Mouse (Mus musculus) myocyte (in vitro differentiated cells): ENCODE data around the gene Bcar1. TPM values are rescaled to one million over a fixed set of nuclear protein-coding genes. Genes with fewer than 3 reads are reported as not detected.

Experiments
- H3K27me3 ChIP-seq: one replicate; pipeline ENCODE4 v1.6.1; 2011; ENCODE audit not compliant: control insufficient read depth, insufficient read depth, insufficient read length
- H3K36me3 ChIP-seq: one replicate; pipeline ENCODE4 v1.6.1; 2011; ENCODE audit not compliant: control insufficient read depth, insufficient read depth
- H3K4me2 ChIP-seq: one replicate; pipeline ENCODE4 v1.6.1; 2011; ENCODE audit warnings: low read depth, control low read depth
- H3K4me3 ChIP-seq: one replicate; pipeline ENCODE4 v1.5.1; 2011; ENCODE audit warnings: mild to moderate bottlenecking, control low read depth, moderate library complexity
- H3K79me2 ChIP-seq: one replicate; pipeline ENCODE4 v1.6.1; 2011; ENCODE audit not compliant: control insufficient read depth, insufficient read depth
- H3ac ChIP-seq: one replicate; pipeline ENCODE4 v1.6.1; 2011; ENCODE audit not compliant: control insufficient read depth, insufficient read length
- CEBPB ChIP-seq: IDR thresholded peaks from 2 replicates; pipeline ENCODE4 v1.6.1; 2011; ENCODE audit warnings: mild to moderate bottlenecking, moderate library complexity; ENCODE audit not compliant: poor library complexity, insufficient read depth, severe bottlenecking
- E2F4 ChIP-seq: IDR thresholded peaks from one replicate; pipeline ENCODE4 v1.6.1; 2011; ENCODE audit warnings: mild to moderate bottlenecking, control low read depth, moderate library complexity; ENCODE audit not compliant: insufficient read depth
- MAX ChIP-seq: IDR thresholded peaks from one replicate; pipeline ENCODE4 v1.6.1; 2011; ENCODE audit warnings: low read depth, mild to moderate bottlenecking, control low read depth
- MYOD1 ChIP-seq, 3 experiments: IDR thresholded peaks; one replicate each; pipeline ENCODE4 v1.6.1; 2011; ENCODE audit warnings: control low read depth in 2 of 3, low read depth in 2 of 3, mild to moderate bottlenecking in 2 of 3, moderate library complexity in 1 of 3; ENCODE audit not compliant: insufficient read length in 2 of 3, control insufficient read depth in 1 of 3
- MYOG ChIP-seq, 3 experiments: IDR thresholded peaks; one replicate each; pipeline ENCODE4 v1.6.1; 2011; ENCODE audit warnings: control low read depth in 2 of 3, low read depth in 2 of 3, mild to moderate bottlenecking in 2 of 3; ENCODE audit not compliant: insufficient read length in 2 of 3, control insufficient read depth in 1 of 3, insufficient read depth in 1 of 3
- POLR2A ChIP-seq: IDR thresholded peaks from one replicate; pipeline ENCODE4 v1.6.1; 2011; ENCODE audit warnings: low read depth, mild to moderate bottlenecking, control low read depth, moderate library complexity; ENCODE audit not compliant: insufficient read length
- POLR2AphosphoS2 ChIP-seq: IDR thresholded peaks from one replicate; pipeline ENCODE4 v1.6.1; 2011; ENCODE audit warnings: low read depth, control low read depth; ENCODE audit not compliant: insufficient read length
- REST ChIP-seq: IDR thresholded peaks from one replicate; pipeline ENCODE4 v1.6.1; 2011; ENCODE audit warnings: mild to moderate bottlenecking, control low read depth, moderate library complexity; ENCODE audit not compliant: insufficient read depth, insufficient read length
- SRF ChIP-seq: IDR thresholded peaks from one replicate; pipeline ENCODE4 v1.6.1; 2011; ENCODE audit warnings: low read depth; ENCODE audit not compliant: control insufficient read depth, insufficient read length
- TCF12 ChIP-seq: IDR thresholded peaks from one replicate; pipeline ENCODE4 v1.6.1; 2011; ENCODE audit warnings: mild to moderate bottlenecking, control low read depth; ENCODE audit not compliant: poor library complexity, insufficient read depth, severe bottlenecking
- TCF3 ChIP-seq: IDR thresholded peaks from one replicate; pipeline ENCODE4 v1.6.1; 2011; ENCODE audit warnings: low read depth, control low read depth; ENCODE audit not compliant: insufficient read length
- USF1 ChIP-seq: IDR thresholded peaks from one replicate; pipeline ENCODE4 v1.6.1; 2011; ENCODE audit warnings: low read depth, mild to moderate bottlenecking, control low read depth, moderate library complexity
- polyA plus RNA-seq: library from polyadenylated mRNA; unstranded; fragments of >200 nt; fragmentation: generic; extraction: Trizol; gene quantifications from one replicate; pipeline ENCODE4 v1.2.1, GENCODE M21; 2012; ENCODE audit warnings: missing spikeins

The Bcar1 gene
- polyA plus RNA-seq, 1 experiment: 81.9 TPM

DNA sequence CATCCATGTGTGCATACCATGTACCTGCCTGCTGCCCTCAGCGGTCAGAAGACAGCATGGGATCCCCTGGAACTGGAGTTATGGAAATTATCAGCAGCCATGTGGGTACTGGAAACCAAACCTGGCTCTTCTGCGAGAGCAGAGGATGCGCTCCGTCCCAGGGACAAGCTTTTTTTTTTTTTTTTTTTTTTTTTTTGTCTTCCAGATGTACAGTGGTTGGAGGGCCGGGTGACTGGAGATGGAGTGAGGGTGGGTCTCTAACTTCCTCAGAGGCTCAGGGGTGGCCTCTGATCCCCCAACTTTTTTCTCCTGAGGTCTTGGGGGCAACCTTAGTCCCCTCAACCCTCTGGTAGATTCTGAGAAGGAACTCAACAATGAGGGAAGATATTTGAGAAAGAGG, 1.5 kb upstream of the Bcar1 start:
- Histone ChIP-seq H3K4me2 (peak overlapping the region; percentile 98), H3ac (no peak overlapping the region), H3K79me2 (peaks cover 35% of the 10 kb centered on the region), H3K27me3 (no peaks in the 10 kb centered on the region), H3K36me3 (no peaks in the 10 kb centered on the region), H3K4me3 (peak overlapping the region; percentile 72)
- no peak for TF ChIP-seq MYOD1 (IDR thresholded peaks at IDR 0.05; ENCODE audit: control insufficient read depth in 1 of 3, insufficient read length in 2 of 3, low read depth in 2 of 3)
- no peak for TF ChIP-seq CEBPB
- no peak for TF ChIP-seq POLR2A
- no peak for TF ChIP-seq REST
- no peak for TF ChIP-seq TCF3
- TF ChIP-seq POLR2AphosphoS2: no peak
- TF ChIP-seq USF1: no peak
- no peak for TF ChIP-seq SRF
- no peak for TF ChIP-seq MYOG (IDR thresholded peaks at IDR 0.05; ENCODE audit: control insufficient read depth in 1 of 3, insufficient read depth in 1 of 3, insufficient read length in 2 of 3, low read depth in 2 of 3)
- TF ChIP-seq E2F4: no peak
- TF ChIP-seq TCF12: no peak
- no peak for TF ChIP-seq MAX

DNA sequence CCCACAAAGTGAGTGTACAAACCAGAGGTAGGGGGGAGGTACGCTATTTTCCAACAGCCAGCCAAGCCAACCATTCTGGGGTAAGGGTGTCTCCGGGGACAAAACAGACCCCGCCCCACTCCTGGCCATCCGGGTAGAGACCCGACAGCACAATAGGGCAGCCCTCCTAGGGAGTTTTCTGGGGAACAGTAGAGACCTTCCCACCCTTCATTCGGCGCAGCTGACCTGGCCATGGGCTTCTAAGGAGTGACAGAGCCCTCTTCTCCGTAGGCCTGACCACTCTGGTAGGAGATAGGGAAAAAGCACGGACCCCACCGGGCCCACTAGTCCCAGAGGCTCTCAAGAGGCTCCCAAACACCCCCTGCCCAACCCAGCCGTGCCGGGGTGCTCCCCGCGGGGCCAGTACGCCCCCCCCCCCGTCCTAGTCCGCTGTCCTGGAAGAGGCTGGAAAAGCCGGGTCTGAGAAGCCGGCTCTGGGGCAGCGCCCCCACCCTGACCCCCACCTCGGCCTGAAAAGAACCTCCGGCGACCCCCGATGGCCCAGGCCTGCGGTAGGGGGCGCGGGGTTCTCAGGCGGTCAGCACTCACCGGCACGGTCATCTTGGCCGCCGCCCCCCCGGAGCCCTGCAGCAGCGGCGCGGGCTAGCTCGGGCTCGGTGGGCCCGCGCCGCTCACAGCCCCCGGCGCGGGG, 363 bp downstream of the Bcar1 start:
- Histone ChIP-seq H3K4me2 (peak overlapping the region; percentile 90), H3K36me3 (no peaks in the 10 kb centered on the region), H3ac (peak overlapping the region; percentile 60), H3K79me2 (peaks cover 54% of the 10 kb centered on the region), H3K27me3 (no peaks in the 10 kb centered on the region), H3K4me3 (peak overlapping the region; percentile 72)
- TF ChIP-seq E2F4: no peak
- TF ChIP-seq POLR2AphosphoS2: no peak
- no peak for TF ChIP-seq REST
- no peak for TF ChIP-seq TCF12
- no peak for TF ChIP-seq SRF
- TF ChIP-seq POLR2A: no peak
- no peak for TF ChIP-seq TCF3
- no peak for TF ChIP-seq USF1
- TF ChIP-seq MYOG (IDR thresholded peaks at IDR 0.05; ENCODE audit: control insufficient read depth in 1 of 3, insufficient read depth in 1 of 3, insufficient read length in 2 of 3, low read depth in 2 of 3): no peak
- no peak for TF ChIP-seq CEBPB
- TF ChIP-seq MYOD1 (IDR thresholded peaks at IDR 0.05; ENCODE audit: control insufficient read depth in 1 of 3, insufficient read length in 2 of 3, low read depth in 2 of 3): no peak
- TF ChIP-seq MAX: no peak

DNA sequence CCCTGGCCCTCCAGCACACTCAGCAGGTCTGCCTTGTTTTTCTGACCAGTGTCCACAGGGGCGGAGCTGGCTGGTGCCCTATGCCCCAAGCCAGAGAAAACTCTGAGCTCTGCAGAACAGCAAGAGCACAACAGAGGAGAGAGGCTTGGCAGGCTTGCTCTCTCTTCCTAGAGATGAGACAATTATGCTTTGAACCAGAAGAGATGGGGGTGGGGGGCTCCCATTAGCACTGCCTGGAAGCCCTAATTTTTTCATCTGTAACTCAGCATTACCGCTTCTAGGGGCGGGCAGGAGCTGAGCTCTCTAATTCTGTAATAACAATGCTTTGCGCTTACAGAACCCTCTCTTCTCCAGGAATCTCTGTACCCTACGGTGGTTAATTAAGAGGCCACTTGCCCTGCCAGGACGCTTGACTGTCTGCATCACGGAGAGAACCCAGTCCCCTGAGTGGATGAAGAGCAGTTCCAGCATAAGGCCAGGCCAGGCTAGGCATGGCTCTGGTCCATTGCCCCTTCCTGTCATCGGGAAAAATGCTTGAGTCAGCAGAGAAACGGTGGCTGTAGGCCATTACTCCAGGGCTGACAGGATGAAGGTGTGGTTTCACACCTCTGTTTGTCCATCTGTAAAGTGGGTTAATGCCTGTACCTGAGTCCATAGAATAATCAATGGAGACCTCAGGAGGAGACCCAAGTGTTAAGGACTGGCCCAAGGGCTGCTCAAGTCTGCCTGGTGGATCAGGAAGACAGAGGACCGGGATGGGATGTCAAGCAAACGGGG, 1.2 kb downstream of the Bcar1 start:
- TF ChIP-seq REST (no peak), MYOD1 (IDR thresholded peaks at IDR 0.05; ENCODE audit: control insufficient read depth in 1 of 3, insufficient read length in 2 of 3, low read depth in 2 of 3) (no peak), USF1 (no peak), POLR2A (no peak), SRF (no peak), POLR2AphosphoS2 (no peak), MYOG (IDR thresholded peaks at IDR 0.05; ENCODE audit: control insufficient read depth in 1 of 3, insufficient read depth in 1 of 3, insufficient read length in 2 of 3, low read depth in 2 of 3) (no peak), TCF12 (no peak), MAX (no peak), TCF3 (no peak), CEBPB (no peak), E2F4 (no peak)
- Histone ChIP-seq H3K79me2 (peaks cover 62% of the 10 kb centered on the region), H3K4me2 (peak overlapping the region; percentile 90), H3K36me3 (no peaks in the 10 kb centered on the region), H3ac (peak overlapping the region; percentile 60), H3K4me3 (peak overlapping the region; percentile 72), H3K27me3 (no peaks in the 10 kb centered on the region)

DNA sequence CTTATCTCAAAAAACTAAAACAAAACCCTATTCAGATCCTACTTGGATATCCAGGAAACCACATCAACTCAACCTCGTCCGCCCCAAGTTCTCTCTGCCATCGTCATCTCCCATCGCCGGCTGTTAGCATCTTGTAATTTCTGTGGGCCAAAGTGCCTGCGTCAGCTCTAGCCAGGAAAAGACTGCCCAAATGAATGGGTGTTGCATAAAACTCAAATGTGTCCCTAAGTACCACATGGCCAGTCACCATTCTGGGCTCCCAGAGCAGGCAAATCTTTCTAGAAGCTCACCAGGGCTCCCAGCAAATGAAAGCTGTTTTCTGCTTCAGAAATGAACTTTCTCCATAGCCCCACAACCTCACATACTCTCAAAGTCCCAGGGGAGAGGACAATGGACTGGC, 2.1 kb downstream of the Bcar1 start:
- Histone ChIP-seq H3K79me2 (peaks cover 70% of the 10 kb centered on the region), H3K4me2 (peak overlapping the region; percentile 90), H3K27me3 (no peaks in the 10 kb centered on the region), H3K4me3 (peak overlapping the region; percentile 72), H3K36me3 (no peaks in the 10 kb centered on the region), H3ac (no peak overlapping the region)
- TF ChIP-seq SRF: no peak
- TF ChIP-seq USF1: no peak
- TF ChIP-seq MYOD1 (IDR thresholded peaks at IDR 0.05; ENCODE audit: control insufficient read depth in 1 of 3, insufficient read length in 2 of 3, low read depth in 2 of 3): no peak
- TF ChIP-seq E2F4: no peak
- no peak for TF ChIP-seq POLR2A
- TF ChIP-seq MAX: no peak
- no peak for TF ChIP-seq CEBPB
